Mouse (Mus musculus) thymus, adult 18-20 months (tissue): ENCODE measurements around the gene Ormdl2.
"Not testable (repeated sequence)": the region's sequence is repeated elsewhere in the genome, so short reads cannot be mapped to it uniquely, and the experiment has no call there.

ENCODE experiments used
- DNase-seq, 2 experiments: peaks; one replicate each; pipeline ENCODE4 v3.0.0; 2022; ENCODE audit warnings: mixed read lengths in 2 of 2

Ormdl2 gene

DNA sequence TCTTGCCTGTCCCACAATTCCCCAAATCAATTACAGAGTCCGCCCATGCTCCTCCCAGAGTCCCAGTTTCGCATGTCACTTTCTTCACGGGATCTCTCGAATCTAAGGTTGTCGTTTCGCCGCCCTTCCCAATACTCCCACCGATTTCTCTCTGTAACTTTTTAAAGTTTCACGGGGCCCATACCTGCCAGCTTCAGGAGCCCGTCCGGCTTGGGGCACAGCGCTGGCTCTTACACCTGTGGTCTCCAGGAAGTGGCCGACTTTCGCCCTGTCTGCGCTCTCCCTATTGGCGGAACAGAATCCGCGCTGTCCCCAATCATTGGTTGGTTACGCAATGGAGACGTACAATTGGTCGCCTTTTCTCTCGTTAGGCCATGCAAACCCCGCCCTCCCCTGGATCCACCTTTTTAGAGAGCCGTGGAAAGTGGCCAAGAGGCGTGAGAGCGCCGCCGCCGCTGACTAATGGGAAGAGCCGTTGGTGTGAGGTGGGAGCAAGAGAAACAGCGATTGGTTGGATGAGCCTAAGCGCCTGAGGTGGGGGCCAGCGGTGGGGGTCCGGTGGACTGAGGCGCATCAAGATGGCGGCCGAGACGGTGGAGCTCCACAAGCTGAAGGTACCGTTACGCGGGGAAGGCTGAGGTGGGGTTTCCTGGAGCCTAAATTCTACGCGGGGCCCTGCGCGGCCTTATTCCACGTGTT, at the start of gene Ormdl2:
Gene Ormdl2 (minus strand): TSS at position 288 of the 699 bp plus-strand sequence.
- DNase-seq = peak; percentile 92 to 96

DNA sequence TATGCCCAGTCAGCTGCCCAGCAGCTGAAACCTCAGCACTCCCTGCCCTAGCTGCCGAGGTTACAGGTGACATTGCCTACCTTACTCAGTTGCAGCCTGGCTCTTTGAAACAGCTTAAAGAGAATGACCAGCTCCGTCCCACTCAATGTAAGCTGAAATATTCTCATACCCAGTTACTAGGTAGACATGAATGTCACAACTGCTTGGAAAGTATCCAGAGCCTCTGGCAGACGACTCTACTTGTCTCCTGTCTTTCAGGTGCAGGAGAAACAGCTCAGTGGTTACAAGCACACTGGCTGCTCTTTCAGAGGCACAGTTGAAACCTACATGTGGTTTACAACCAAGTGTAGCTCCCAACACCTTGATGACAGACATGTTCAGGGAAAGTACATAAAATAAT, 48.9 kb upstream of the Ormdl2 start:
- no peak for DNase-seq

DNA sequence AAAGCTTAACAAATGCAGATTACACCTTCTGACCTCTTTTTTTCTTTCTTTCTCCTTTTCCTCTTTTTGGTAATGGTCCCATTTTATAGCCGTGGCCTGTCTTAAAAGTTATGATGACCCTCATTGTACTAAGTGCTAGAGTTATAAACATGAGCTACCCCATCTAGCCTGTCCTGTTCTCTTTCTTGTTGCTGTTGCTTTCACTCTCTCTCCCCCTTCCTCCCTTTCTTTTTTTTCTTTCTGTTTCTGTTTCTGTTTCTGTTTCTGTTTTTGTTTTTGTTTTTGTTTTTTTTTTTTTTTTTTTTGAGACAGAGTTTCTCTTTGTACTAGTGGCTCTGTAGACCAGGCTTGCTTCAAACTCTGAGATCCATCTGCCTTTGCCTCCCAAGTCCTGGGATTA, 45.1 kb upstream of the Ormdl2 start:
- DNase-seq = no peak

DNA sequence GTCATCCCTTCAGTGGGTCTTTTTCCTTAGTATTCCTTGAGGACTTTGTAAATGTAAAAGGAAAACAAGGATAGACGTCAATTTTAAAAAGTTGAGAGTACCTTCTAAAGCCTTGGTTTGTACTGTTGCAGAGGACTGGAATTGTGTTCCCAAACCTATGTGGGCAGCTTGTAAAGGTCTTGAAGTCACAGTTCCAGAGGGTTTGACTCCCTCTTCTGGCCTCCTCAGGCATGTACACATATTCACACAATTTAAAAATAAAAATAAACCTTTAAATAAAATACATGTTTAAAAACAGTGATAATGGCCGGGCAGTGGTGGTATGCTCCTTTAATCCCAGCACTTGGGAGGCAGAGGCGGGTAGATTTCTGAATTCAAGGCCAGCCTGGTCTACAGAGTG, 44.6 kb upstream of the Ormdl2 start:
- no peak for DNase-seq

DNA sequence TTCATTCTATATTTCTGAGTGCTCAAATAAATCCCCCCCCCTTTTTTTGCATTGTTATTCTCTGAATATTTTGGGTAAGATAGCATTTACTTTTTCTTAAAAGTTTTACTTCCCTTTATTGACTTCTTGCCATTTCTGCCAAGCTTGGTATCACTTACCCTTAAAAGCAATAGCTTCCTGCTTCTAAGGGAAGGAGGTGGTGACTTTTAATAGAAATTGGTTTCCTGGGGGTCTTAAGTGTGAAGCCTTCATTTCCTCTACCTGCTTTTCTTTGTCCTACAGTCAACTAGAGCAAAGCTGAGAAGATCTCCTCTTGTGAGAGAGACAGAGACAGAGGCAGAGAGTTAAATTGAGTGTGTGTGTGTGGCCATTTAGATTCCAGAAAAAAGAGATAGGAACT, 39.7 kb upstream of the Ormdl2 start:
- DNase-seq = no peak

DNA sequence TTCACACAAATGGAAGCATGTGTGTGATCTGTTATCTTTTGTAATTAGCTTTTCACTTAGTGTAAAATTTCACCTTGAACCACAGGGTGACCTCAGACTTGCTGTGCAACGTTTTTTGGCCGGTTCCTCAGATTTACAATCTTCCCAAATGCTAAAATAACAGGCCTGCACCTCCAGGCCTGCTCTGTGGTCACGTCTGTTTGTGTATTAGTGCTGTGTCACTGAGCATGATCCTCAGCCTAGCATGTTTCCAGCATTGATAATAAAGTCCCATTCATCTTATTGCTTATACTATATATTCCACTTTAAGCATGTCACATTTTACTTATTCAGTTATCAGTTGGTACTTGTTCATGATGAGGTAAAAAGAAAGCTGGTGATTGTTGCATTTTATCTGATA, 28.9 kb upstream of the Ormdl2 start:
- no peak for DNase-seq

DNA sequence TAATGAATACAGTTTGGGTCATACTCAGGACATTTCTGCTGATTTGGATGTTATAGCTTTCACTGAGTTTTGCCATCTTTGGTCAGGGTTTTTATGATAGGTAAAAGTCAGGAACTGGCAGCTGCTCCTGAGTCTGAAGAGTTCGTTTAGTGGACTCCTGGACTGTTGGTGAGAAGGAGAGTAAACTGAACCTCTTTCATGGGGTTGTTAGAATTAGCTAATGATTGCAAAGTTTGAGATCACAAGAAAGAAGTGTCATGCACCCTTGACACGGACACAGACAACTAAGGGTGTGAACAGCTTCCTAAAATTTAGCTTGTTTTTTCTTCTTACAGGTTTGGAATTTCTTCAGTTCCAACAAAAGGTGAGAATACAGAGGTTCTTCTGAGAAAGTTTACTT, 27.0 kb upstream of the Ormdl2 start:
- DNase-seq = no peak

DNA sequence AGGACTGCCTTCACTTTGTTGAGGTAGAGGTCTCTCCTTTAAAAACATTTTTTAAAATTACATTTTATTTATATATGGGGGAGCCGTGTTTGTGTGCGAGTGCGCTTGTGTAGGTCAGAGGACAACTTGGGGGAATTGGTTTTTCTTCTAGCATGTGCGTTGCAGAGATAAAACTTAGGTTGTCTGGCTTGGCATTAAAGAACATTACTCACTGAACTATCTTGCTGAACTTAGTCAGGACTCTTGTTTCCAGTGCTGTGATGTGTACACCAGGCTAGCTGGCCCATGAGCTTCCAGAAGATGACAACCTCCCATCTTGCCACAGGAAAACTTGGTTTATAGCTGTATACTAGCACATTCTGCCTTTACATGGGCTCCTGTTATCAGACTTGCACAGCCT, 25.2 kb upstream of the Ormdl2 start:
- DNase-seq = no peak

DNA sequence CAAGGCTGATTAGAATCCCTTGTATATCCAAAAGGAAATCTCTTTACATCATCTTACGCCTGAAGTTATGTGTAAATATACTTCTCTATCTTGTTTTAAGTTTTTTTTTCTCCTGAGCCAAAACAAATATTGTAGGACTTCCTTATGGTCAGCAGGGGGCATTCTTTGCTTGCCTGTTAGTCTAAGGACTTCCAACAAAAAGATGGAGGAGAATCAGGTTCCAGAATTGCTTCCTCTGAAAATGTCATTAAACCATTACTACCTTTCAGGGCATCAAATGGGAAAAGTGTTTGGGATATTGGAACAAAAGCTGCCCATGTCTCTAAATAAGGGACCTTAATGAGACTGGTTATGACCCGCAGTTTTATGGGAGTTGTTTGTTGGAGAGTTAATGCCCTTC, 24.1 kb upstream of the Ormdl2 start:
- no peak for DNase-seq

DNA sequence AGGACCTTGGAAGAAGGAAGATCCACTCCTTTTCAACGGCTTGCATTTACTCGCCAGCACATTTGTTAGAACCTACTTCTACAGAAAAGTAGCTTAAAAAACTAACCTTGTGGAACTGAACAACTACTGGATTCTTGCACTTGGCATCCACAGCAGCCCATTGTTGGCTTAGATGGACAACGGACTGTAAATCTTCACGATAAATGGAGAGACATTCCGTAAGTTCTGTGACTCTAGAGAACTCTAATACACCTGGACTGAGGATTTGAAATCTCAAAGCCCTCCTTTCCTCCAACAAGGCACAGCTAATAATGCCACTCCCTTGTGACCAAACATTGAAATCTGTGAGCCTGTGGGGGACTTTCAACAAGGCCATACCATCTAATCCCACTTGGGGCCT, 21.8 kb upstream of the Ormdl2 start:
- DNase-seq = no peak

DNA sequence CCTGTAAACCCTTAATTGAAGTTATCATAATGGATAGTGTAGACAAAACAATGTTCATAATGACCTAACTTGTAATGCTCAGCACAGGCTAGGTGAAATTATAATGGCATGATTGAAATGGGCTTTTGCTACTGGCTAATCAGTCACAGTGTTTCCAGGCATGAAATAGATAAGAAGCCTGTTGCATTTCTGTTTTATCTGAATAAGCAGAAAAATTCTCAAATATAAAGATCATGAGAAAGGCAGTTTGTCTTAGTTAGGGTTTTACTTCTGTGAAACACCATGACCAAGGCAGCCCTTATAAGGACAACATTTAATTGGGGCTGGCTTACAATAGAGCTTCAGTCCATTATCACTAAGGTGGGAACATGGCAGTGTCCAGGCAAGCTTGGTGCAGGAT, 19.2 kb upstream of the Ormdl2 start:
- DNase-seq = no peak

DNA sequence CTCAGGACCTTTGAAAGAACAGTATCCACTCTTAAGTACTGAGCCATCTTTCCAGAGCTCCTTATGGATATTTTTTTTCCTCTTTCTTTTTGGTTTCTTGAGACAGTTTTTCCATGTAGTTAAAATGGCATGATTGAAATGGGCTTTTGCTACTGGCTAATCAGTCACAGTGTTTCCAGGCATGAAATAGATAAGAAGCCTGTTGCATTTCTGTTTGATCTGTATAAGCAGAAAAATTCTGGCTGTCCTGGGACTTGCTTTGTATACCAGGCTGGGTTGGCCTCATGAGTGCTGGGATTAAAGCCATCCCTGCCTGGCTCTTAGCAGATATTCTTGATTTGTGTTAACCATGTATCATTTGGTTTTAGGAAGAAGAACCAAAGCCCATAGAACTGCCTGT, 18.0 kb upstream of the Ormdl2 start:
- no peak for DNase-seq

DNA sequence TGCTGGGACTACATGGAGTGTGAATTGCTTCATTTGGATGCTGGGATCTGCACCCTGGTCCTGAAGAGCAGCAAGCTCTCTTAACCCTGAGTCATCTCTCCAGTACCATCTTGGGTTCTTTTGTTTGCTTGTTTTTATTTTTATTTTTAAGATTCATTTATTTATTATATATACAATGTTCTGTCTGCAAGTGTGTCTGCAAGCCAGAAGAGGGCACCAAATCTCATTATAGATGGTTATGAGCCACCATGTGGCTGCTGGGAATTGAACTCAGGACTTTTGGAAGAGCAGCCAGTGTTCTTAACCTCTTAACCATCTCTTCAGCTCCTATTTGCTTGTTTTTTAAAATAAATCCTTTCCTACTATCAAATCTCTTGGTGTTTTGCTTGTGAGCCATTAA, 16.0 kb upstream of the Ormdl2 start:
- no peak for DNase-seq

DNA sequence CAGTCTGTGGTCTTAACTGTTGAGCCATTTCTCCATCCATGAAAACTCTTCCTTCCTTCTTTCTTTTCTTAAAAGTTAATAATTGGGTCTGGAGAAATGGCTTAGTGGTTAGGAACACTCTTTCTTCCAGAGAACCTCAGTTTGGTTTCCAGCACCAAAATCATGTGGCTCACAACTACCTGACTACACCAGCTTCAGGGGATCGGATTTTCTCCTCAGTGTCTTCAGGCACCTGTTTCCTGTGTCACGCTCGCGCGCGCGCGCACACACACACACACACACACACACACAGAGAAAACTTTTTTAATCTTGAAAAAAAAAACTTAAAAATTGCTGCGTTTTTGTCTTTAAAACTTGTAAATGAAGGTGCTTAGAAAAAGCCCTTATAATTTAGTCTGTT, 2.4 kb upstream of the Ormdl2 start:
- DNase-seq = no peak

DNA sequence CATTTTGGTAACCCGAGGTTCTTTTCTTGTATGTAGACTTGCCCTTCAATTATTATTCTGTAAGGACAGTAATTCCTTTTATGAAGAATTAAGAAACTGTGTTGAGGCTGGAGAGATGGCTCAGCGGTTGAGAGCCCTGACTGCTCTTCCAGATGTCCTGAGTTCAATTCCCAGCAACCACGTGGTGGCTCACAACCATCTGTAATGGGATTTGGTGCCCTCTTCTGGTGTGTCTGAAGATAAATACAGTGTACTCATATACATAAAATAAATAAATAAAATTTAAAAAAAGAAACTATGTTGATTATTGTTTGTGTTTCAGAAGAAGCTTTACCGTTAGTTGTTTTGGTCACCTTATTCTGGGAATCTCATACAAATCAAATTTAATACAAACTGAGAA, 1.6 kb upstream of the Ormdl2 start:
- not testable (repeated sequence) for DNase-seq

DNA sequence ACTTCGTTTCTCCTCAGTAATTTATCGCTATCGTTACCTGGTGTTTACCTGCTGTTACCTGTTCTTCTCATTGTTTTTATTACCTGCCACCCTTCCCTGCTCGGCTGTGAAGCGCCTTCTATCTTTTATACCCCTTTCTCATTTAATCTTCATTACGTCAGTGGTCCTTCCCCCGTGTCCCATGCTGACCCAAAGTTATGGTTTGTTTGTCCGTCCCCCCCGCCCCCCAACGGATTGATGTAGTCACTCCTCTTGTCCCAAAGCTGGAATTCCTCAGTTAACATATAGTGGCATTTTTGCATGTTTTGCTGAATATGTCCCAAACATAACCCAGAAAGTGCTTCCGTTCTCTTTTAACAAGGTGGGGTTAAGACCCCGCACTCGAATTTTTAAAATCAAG, 690 bp upstream of the Ormdl2 start:
- DNase-seq = no peak

DNA sequence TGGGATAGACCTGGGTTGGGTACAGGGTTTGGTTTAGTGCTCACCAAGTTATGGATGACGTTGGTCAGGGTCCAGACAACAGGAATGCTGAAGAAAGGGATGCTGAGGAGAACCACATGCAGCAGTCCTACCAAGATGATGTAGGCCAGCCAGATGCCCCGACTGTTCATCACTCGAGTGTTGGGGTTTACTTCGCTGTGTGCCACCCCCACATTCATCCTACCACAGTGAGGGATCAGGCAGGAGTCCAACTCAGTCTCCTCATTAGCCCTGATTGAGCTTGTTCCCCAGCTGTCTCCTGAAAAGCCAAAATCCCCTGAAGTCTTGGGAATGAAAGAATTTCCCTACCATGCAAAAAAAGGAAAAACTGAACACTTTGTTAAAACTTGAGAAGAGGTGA, 1.2 kb downstream of the Ormdl2 start:
- DNase-seq = no peak

DNA sequence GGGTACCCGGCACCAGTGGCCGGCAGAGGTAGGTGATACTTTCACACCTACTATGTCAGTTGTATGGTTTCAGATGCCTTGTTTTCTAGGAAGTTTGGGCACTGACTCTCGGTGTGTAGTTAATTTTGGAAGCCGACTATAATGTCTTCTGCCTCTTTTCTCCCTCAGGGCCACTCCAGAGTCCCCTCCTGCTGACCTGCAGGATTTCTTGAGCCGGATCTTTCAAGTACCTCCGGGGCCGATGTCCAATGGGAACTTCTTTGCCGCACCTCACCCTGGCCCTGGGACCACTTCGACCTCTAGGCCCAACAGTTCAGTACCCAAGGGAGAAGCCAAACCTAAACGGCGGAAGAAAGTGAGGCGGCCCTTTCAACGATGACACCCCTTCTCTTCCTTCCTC, 4.4 kb downstream of the Ormdl2 start, which contains the start of gene Sarnp:
Gene Sarnp (plus strand): TSS at position 301 of the 400 bp plus-strand sequence.
- DNase-seq = no peak

DNA sequence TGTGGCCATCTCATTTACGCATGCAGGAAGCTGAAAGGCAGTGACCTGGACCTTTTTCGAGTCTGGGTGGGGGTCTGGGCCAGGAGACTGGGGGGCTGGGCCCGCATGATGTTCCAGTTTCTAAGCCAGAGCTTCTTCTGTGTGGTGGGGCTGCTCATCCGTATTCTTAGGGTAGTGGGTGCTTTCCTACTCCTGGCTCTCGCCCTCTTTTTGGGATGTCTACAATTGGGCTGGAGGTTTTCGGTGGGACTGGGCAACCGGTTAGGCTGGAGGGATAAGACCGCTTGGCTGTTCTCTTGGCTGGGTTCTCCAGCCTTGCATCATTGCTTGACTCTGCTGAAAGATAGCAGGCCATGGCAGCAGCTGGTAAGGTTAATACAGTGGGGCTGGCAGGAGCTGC, 14.4 kb downstream of the Ormdl2 start:
- DNase-seq = no peak

DNA sequence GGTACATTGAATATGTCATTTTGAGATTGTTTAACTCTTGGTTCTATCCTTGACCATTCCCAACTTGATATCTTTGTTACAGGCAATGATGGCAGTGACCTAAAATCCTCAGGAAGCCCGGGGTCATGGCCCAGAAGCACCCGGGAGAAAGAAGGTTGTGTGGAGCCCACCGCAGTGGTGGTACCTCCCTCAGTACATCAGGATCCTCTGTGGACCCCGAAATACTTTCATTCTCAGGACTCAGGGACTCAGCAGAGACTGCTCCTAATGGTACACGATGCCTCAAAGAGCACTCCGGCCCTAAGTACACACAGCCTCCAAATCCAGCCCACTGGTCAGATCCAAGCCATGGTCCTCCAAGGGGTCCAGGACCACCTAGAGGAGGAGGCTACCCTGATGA, 15.4 kb downstream of the Ormdl2 start:
- peak; percentile 11 to 24 for DNase-seq

DNA sequence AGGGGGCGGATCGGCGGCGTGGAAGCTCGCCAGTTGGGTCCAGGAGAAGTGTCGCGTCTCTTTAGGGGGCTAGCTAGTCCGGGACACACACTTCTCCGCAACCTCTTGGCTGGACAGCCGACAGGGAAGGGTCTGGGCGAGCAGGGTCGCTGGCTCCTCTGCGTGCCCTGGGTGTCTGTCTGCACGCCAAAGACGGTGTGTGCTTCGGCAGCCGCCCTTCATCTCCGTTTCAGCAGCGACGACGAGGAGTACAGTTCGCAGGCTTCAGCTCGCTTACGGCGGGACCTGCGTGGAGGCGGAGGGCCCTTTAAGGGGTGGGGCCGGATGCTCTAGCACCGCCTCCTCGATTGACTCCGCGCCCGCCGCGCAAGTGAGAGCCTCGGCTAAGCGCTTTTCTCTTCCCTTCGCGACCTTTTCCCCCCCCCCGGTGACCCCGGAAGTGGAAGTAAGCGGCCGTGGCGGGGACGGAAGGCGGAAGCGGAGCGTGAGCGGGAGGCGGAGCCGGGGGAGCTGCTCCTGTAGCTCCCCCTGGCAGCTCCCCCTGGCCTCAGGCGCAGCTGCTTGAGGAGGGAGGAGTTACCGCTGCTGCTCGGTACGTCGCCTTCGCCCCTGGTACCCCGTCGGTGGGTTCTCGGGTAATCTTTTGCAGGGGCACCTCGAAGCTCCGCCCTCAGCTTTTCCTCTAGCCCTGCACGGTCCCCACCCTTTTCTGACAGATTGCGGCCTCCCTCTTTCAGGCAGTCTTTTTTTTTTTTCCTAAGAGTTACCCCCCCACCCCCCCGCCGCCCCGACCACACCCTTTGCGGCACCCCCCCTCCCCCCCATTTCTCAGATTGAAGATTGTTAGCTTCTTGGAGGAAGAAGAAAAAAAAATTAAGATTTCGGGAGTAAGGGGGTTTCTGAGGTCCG, 16.1 kb downstream of the Ormdl2 start:
- DNase-seq = peak; percentile 95

DNA sequence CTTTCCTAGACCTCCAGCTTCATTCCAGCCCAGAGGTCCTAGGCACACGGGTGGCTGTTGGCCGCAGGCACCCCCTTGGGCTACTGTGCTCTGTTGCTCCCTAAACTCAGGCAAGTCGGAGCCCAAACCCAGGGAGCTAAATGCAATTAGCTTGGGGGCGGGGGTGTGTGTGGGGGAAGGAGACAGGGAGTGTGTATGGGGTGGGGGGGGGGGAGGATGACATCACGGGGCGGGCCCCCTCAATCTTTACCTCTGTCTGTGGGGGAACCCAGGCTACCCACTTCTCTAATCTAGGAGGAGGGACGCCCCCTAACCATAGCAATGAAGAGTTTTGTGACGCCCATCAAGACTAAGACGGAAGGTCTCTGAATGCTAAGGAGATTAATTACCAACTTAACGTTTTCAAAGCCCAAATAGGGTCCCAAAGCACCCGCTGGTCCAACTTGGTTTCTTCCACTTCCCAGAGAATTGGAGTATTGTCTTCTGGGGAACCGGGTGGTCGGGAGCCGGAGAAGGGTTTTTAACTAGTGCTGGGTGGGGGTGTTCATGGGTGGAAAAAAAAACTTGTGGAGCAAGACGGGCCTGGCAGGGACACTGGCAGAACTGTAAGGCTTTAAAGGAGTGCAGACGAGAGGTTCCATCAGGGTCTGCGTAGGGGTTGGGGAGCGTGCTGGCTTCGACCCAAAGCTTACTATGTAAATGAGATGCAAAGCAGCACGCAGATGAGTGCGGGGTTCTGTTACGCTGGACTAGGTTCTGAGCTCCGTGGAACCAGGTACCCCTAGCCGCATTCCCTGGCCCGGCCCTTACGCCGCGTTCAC, 17.0 kb downstream of the Ormdl2 start, which contains the start of gene Tmem198b:
Gene Tmem198b (minus strand): TSS at position 100 of the 821 bp plus-strand sequence.
- DNase-seq = peak; percentile 42 to 48

DNA sequence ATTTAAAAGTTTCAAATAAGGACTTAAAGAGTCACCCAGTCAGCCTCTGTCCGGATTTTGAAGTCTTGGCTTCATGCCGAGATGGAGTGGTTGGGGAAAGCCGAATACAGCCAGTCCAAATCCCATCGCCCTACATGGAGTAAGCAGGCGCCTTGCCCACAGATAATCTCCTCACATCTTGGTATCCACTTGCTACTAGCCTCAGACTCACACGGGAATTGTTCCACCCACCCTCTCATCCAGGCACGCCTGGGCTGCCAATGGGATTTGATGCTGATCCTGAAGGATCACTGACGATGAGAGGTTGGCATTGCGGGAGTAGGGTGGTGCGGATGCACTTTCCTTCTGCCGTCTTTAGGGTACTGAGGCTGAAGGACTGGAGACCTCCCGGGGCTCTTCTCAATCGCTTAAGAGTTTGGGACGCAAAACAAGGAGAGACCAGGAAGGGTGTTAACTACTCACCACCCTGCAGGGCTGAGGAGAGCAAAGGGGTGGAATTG, 17.6 kb downstream of the Ormdl2 start, which contains the start of gene Dnajc14:
Gene Dnajc14 (plus strand): TSS at position 292 of the 500 bp plus-strand sequence.
- peak; percentile 13 to 31 for DNase-seq
